Mouse (Mus musculus) gastrocnemius, adult 18-20 months (tissue): Measurements from ENCODE around the gene Dlgap1. TPM values are rescaled to one million over a fixed set of nuclear protein-coding genes. Genes with fewer than 3 reads are reported as not detected.
"Not testable (repeated sequence)": the region's sequence is repeated elsewhere in the genome, so short reads cannot be mapped to it uniquely, and the experiment has no call there.

Experiments
- DNase-seq: peaks from one replicate; pipeline ENCODE4 v3.0.0; 2021; ENCODE audit warnings: low spot score
- total RNA-seq, 2 experiments: library from RNA; stranded (reverse); gene quantifications; 2 replicates each; pipeline ENCODE4 v1.2.3; 2021

Dlgap1 gene
- total RNA-seq, 2 experiments from 2014 or later: 0.37 to 0.40 TPM

- DNase-seq: no peak
Measured at GRCm38 (mm10) chr17:70797773-70798045, 828.8 kb downstream of the Dlgap1 start.

DNA sequence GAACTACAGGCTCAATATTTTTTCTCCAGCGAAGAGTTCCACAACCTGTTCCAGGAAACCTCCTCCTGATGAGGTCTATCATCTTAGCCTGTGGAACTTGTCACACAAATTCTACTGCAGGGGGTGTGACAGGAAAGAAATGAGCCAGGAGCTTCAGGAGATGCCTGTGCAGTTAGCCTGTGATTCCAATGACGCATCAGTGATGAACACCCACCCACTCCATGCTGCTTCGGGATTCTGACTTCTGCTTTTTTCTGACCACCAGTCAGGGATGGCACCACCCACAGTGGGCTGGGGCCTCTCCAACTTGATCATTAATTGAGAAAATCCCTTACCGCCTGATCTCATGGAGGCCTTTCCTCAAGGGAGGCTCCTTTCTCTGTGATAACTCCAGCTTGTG is 830.4 kb downstream of the Dlgap1 start:
- no peak for DNase-seq

DNA sequence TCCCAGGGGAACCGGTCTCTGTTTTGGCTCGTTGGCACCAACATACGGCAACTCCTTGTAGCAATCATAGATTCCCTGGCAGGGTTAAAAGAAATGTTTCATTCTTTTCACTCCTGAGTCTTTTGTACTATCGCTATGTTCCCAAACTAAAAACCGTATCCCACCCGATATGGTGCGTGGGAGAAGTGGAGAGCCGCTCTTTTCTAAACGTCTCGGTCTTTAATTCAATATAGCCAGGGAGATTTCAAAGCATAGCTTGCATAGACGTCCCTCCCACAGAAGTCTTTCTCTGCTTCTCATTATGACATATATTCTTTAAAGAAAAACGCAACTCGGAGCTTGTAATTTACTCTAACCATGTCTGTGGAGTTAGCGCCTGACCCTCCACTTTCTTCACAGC is 833.1 kb downstream of the Dlgap1 start:
- DNase-seq: no peak

GRCm38 (mm10) chr17:70805866-70806265 is 837.0 kb downstream of the Dlgap1 start:
- DNase-seq: no peak

DNA sequence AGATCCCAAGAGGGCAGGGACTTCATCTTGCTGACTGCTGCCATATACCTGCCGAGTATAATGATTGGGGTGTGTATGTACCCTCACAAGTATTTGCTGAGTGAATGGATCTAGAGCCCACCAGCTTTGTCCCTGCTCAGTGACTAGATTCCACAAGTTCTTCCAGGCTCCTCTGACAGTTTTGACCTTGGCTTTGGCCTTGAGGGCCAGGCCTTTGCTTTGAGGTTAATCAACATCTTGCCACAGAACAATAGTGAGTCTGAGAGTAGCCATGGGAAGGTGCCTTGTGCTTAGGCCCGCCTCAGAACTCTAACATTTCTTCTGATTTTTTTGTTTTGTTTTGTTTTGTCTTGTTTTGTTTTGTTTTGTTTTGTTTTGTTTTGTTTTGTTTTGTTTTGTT is 837.7 kb downstream of the Dlgap1 start:
- DNase-seq: no peak

GRCm38 (mm10) chr17:70807885-70808284 is 839.0 kb downstream of the Dlgap1 start:
- DNase-seq: no peak

DNA sequence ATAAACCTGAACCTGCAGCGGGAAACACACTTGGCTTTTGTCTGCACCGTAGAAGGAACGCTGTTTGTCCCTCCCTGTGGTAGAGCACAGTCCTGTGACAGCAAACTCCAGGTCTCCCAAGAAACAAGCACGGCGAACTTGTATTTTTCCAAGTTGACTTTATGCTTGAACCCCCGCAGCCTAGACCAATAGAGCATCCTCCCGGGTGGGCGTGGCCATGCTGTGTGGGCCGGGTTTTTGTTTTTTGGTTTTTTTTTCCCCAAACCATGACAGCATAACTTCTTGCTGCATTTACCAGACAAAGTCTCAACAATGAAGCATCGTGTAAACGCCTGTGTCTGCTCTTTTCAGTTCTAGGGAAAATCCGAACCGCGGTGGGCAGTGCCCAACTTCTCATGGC is 840.0 kb downstream of the Dlgap1 start:
- no peak for DNase-seq

DNA sequence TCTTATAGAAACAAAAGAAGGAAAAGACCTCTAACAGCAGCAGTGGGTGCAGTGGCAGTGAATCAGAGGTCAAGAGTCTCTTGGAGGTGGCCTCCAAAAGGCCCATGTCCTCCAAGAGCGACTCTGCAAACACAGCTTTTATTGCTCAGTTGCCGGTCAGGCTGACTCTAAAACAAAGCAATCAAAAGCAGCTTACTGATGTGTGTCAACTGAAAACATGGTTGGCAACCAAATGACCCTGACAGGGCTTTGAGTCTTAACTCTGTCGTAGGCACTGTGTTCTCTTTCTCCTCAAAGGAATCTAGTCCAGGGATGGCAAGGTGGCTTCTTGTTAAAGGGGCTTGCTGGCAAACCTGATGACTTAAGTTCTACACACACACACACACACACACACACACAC is 840.9 kb downstream of the Dlgap1 start:
- no peak for DNase-seq

DNA sequence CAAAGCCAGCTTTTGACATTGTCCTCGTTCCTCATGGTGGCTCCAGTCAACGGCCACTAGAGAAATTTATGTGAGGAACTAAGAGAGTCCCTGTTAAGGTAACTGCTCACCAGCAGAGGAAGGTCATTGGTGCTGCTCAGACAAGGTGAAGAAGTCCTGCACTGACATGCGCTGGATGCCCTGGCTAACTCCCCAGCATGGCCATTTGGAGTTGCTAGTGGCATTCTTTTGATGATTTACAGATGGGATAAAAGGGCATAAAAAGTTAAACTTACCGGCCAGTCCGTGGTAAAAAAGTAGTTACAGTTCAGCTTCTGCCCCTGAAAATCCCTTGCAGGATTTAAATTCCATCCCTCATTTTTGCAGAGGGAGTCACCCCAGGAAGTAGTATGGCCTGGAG is 841.9 kb downstream of the Dlgap1 start:
- DNase-seq: no peak

- no peak for DNase-seq
Measured at GRCm38 (mm10) chr17:70815001-70815400, 846.1 kb downstream of the Dlgap1 start.

GRCm38 (mm10) chr17:70817862-70818451 is 849.1 kb downstream of the Dlgap1 start:
- no peak for DNase-seq

GRCm38 (mm10) chr17:70823083-70823482 is 854.2 kb downstream of the Dlgap1 start:
- DNase-seq: no peak

GRCm38 (mm10) chr17:70826227-70826626 is 857.4 kb downstream of the Dlgap1 start:
- DNase-seq: no peak

- DNase-seq: not testable (repeated sequence)
Measured at GRCm38 (mm10) chr17:70827463-70828179, 858.7 kb downstream of the Dlgap1 start.

GRCm38 (mm10) chr17:70828180-70828528 is 859.3 kb downstream of the Dlgap1 start:
- DNase-seq: no peak

DNA sequence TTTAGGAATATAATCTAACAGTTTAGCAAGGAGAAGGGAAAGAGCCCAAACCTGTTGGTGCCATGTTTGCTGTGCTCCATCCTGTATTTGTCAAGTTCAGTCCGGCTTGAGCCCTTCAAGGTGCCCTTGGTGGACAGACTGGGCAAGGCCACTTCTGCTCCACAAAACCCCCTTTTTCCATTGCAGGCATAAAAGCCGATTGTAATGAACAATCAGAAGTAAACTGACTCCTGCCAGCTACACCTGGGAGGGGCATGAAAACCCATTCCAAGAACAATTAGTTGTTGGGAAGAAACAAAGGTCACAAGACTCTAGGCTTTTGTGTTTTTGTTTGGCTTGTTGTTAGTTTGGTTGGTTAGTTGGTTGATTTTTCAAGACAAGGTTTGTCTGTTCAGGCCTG is 859.7 kb downstream of the Dlgap1 start:
- no peak for DNase-seq

DNA sequence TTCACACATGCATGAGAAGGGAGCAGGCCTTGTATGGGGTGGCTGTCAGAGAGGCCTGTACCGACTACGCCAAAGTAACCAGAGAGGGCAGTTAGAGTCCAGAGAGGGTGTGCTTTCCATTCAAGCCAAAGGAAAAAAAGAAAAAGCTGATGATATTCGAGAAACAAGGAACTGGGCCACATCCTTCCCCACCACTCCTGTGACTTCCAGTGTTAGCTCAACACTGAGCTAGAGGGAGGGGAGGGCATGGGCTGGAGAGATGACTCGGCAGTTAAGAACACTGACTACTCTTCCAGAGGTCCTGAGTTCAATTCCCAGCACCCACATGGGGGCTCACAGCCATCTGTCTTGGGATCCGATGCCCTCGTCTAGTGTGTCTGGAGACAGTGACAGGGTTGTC is 860.3 kb downstream of the Dlgap1 start:
- no peak for DNase-seq

DNA sequence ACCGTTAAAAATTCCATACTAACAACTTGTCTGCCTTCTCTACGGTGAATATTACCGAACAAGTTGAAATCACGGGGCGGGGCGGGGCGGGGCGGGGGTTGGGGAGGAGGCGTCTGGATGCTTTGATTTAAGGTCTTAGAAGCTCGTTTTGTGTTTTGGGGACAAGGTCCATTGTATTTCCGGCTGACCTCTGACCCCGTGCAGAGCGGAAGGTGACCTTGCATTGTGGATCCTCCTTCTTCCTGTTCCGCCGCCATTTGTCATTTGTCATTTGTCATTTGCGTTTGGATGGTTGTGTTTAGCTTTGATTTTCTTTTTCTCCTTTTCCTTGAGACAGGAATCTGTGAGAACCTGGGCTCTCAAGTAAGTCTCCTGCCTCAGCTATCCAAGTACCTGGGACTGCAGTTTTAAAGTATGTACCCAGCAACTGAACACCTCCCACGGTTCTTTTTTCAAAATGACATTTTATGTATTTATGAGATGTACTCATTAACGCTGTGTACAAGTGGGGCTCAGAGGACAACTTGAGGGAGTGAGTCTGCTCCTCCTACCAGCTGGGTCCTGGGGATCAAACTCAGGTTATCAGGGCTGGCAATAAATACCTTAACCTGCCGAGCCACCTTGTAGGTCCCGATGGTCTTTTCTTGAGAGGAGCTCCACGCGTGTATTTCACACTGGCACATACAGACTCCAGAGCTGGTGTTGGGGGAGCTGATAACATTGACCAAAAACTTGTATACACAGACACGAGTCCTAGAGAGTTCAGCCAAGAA is 861.3 kb downstream of the Dlgap1 start:
- no peak for DNase-seq

DNA sequence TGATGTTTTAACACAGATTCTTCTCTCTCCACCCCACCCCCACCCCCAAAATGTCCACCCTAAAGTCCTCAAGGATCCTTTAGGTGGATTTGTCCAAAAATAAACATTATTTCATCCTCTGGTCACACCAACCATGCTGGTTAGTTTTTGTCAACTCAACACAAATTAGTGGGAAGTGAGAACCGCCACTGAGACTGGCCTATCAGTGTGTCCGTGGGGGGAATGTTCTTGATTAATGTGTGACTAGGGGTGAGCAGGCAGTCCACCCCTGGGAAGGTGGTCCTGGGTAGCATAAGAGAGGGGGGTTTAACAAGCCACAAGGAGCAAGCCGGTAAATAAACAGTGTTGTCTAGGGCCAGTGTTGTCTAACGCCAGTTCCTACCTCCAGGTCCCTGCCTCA is 862.7 kb downstream of the Dlgap1 start:
- DNase-seq: no peak

- peak; percentile 36 for DNase-seq
Measured at GRCm38 (mm10) chr17:70832544-70832943, 863.7 kb downstream of the Dlgap1 start.

GRCm38 (mm10) chr17:70834430-70834965 is 865.6 kb downstream of the Dlgap1 start:
- DNase-seq: no peak

- no peak for DNase-seq
Measured at GRCm38 (mm10) chr17:70835071-70835790, 866.4 kb downstream of the Dlgap1 start.
